Mouse (Mus musculus): ENCODE measurements around the gene Ermp1. TPM values are rescaled to one million over a fixed set of nuclear protein-coding genes. Genes with fewer than 3 reads are reported as not detected.

The Ermp1 gene
- polyA plus RNA-seq, 1 experiment, result 44.9 TPM

- TF ChIP-seq CTCF (IDR thresholded peaks at IDR 0.05; ENCODE audit: borderline replicate concordance, insufficient read depth, low read depth, low read length), result no peak
- no peak for TF ChIP-seq POLR2A (IDR thresholded peaks at IDR 0.05; ENCODE audit: borderline replicate concordance, insufficient read depth, low read length)
- WGBS, result 91% methylated on average over 13 of the region's 13 CpGs
- DNase-seq, result no peak
- no peaks in the 10 kb centered on the region for H3K27me3 ChIP-seq (ENCODE audit: control insufficient read depth, insufficient read depth, low read length)
- no peaks in the 10 kb centered on the region for H3K4me1 ChIP-seq (ENCODE audit: control insufficient read depth, insufficient read depth, low read length)
- H3K4me3 ChIP-seq (replicated peaks; ENCODE audit: insufficient read depth, low read depth, low read length), result no peak overlapping the region
- H3K27ac ChIP-seq (ENCODE audit: insufficient read depth, low read length), result no peak overlapping the region
Measured at GRCm38 (mm10) chr19:29680182-29681152, 32.3 kb upstream of the Ermp1 start.

GRCm38 (mm10) chr19:29678181-29678778, 30.1 kb upstream of the Ermp1 start:
- Histone ChIP-seq H3K27ac (ENCODE audit: insufficient read depth, low read length) (no peak overlapping the region), H3K27me3 (ENCODE audit: control insufficient read depth, insufficient read depth, low read length) (no peaks in the 10 kb centered on the region), H3K4me3 (replicated peaks; ENCODE audit: insufficient read depth, low read depth, low read length) (no peak overlapping the region), H3K4me1 (ENCODE audit: control insufficient read depth, insufficient read depth, low read length) (no peaks in the 10 kb centered on the region)
- TF ChIP-seq CTCF (IDR thresholded peaks at IDR 0.05; ENCODE audit: borderline replicate concordance, insufficient read depth, low read depth, low read length) (no peak), POLR2A (IDR thresholded peaks at IDR 0.05; ENCODE audit: borderline replicate concordance, insufficient read depth, low read length) (no peak)
- 64% methylated on average over 6 of the region's 6 CpGs for WGBS
- DNase-seq, result no peak

- TF ChIP-seq POLR2A (IDR thresholded peaks at IDR 0.05; ENCODE audit: borderline replicate concordance, insufficient read depth, low read length) (no peak), CTCF (IDR thresholded peaks at IDR 0.05; ENCODE audit: borderline replicate concordance, insufficient read depth, low read depth, low read length) (no peak)
- WGBS, result 78% methylated on average over 10 of the region's 10 CpGs
- H3K27ac ChIP-seq (ENCODE audit: insufficient read depth, low read length), result no peak overlapping the region
Measured at GRCm38 (mm10) chr19:29676479-29677193, 28.4 kb upstream of the Ermp1 start.

GRCm38 (mm10) chr19:29675562-29676078, 27.4 kb upstream of the Ermp1 start:
- no peak overlapping the region for H3K4me3 ChIP-seq (replicated peaks; ENCODE audit: insufficient read depth, low read depth, low read length)
- WGBS, result 72% methylated on average over 9 of the region's 9 CpGs
- no peaks in the 10 kb centered on the region for H3K4me1 ChIP-seq (ENCODE audit: control insufficient read depth, insufficient read depth, low read length)
- TF ChIP-seq POLR2A (IDR thresholded peaks at IDR 0.05; ENCODE audit: borderline replicate concordance, insufficient read depth, low read length), result no peak
- no peak for TF ChIP-seq CTCF (IDR thresholded peaks at IDR 0.05; ENCODE audit: borderline replicate concordance, insufficient read depth, low read depth, low read length)
- no peak for DNase-seq
- no peak overlapping the region for H3K27ac ChIP-seq (ENCODE audit: insufficient read depth, low read length)
- H3K27me3 ChIP-seq (ENCODE audit: control insufficient read depth, insufficient read depth, low read length), result no peaks in the 10 kb centered on the region

More at GRCm38 (mm10) chr19:29676479-29677193, 28.4 kb upstream of the Ermp1 start:
- DNase-seq, result no peak
- Histone ChIP-seq H3K27me3 (ENCODE audit: control insufficient read depth, insufficient read depth, low read length) (no peaks in the 10 kb centered on the region), H3K4me3 (replicated peaks; ENCODE audit: insufficient read depth, low read depth, low read length) (no peak overlapping the region), H3K4me1 (ENCODE audit: control insufficient read depth, insufficient read depth, low read length) (no peaks in the 10 kb centered on the region)

GRCm38 (mm10) chr19:29674946-29675345, 26.7 kb upstream of the Ermp1 start:
- no peaks in the 10 kb centered on the region for H3K27me3 ChIP-seq (ENCODE audit: control insufficient read depth, insufficient read depth, low read length)
- no peak overlapping the region for H3K27ac ChIP-seq (ENCODE audit: insufficient read depth, low read length)
- no peak overlapping the region for H3K4me3 ChIP-seq (replicated peaks; ENCODE audit: insufficient read depth, low read depth, low read length)
- 94% methylated on average over 7 of the region's 7 CpGs for WGBS
- TF ChIP-seq CTCF (IDR thresholded peaks at IDR 0.05; ENCODE audit: borderline replicate concordance, insufficient read depth, low read depth, low read length) (no peak), POLR2A (IDR thresholded peaks at IDR 0.05; ENCODE audit: borderline replicate concordance, insufficient read depth, low read length) (no peak)
- H3K4me1 ChIP-seq (ENCODE audit: control insufficient read depth, insufficient read depth, low read length), result no peaks in the 10 kb centered on the region
- DNase-seq, result no peak

GRCm38 (mm10) chr19:29672660-29673059, 24.4 kb upstream of the Ermp1 start:
- Histone ChIP-seq H3K4me1 (ENCODE audit: control insufficient read depth, insufficient read depth, low read length) (no peaks in the 10 kb centered on the region), H3K27me3 (ENCODE audit: control insufficient read depth, insufficient read depth, low read length) (no peaks in the 10 kb centered on the region), H3K27ac (ENCODE audit: insufficient read depth, low read length) (no peak overlapping the region), H3K4me3 (replicated peaks; ENCODE audit: insufficient read depth, low read depth, low read length) (no peak overlapping the region)
- no peak for DNase-seq
- TF ChIP-seq CTCF (IDR thresholded peaks at IDR 0.05; ENCODE audit: borderline replicate concordance, insufficient read depth, low read depth, low read length), result no peak
- TF ChIP-seq POLR2A (IDR thresholded peaks at IDR 0.05; ENCODE audit: borderline replicate concordance, insufficient read depth, low read length), result no peak
- 92% methylated on average over 13 of the region's 13 CpGs for WGBS

- H3K4me3 ChIP-seq (replicated peaks; ENCODE audit: insufficient read depth, low read depth, low read length), result no peak overlapping the region
- no peaks in the 10 kb centered on the region for H3K4me1 ChIP-seq (ENCODE audit: control insufficient read depth, insufficient read depth, low read length)
- no peak overlapping the region for H3K27ac ChIP-seq (ENCODE audit: insufficient read depth, low read length)
- 82% methylated on average over 2 of the region's 2 CpGs for WGBS
- no peak for DNase-seq
- no peak for TF ChIP-seq POLR2A (IDR thresholded peaks at IDR 0.05; ENCODE audit: borderline replicate concordance, insufficient read depth, low read length)
- no peak for TF ChIP-seq CTCF (IDR thresholded peaks at IDR 0.05; ENCODE audit: borderline replicate concordance, insufficient read depth, low read depth, low read length)
- H3K27me3 ChIP-seq (ENCODE audit: control insufficient read depth, insufficient read depth, low read length), result no peaks in the 10 kb centered on the region
Measured at GRCm38 (mm10) chr19:29671160-29671559, 22.9 kb upstream of the Ermp1 start.
